Mouse (Mus musculus): ENCODE measurements at regions not wholly inside any gene's neighbourhood (a gene's known extent, or its start where the extent isn't known, plus 50 kb on each side); places are given as distances from the start of the nearest gene placed in this dataset.
A peak's percentile ranks its signal among the peaks of the same experiment; 100 is the strongest.
"Not testable (repeated sequence)": the region's sequence is repeated elsewhere in the genome, so short reads cannot be mapped to it uniquely, and the experiment has no call there.

DNA sequence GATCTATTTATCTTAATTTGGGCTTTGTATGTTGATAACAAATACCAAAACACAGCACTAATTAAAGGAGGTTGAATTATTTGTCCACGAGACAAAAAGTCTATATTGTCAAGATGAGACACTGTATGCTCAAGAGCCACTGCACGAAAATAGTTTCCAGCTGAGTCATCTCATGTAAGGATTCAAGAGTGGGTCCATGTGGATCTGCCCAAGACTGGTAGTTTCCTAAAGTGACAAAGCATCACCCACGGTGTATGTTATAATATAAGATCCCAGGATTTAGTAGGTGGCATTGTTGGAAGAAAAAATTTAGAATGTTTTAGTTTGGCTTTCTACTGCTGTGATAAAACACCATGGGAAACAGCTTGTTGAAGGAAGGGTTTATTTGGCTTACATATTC lies 428.2 kb downstream of the Arl6ip6 start:
- no peak for DNase-seq (ENCODE audit: low spot score in 2 of 2)

DNA sequence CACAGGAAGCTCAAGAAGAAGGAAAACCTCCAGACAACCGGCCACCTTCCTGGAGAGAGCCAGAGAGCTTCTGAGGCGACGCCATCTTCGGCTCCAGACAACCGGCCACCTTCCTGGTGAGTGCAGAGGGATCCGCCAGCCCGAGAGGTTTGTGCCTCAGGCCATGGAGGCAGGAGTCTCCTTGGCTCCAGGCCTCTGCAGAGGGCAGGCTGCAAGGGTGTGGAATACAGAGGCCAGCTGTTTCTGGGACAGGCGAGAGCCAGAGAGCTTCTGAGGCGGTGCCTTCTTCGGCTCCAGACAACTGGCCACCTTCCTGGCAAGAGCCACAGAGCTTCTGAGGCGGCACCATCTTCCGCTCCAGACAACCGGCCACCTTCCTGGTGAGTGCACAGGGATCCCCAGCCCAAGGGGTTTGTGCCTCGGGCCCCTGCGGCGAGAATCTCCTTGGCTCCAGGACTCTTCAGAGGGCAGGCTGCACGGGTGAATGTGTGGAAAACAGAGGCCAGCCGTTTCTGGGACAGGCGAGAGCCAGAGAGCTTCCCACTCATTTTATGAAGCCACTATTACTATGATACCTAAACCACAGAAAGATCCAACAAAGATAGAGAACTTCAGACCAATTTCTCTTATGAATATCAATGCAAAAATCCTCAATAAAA lies 441.4 kb downstream of the Arl6ip6 start:
- DNase-seq (ENCODE audit: low spot score in 2 of 2): not testable (repeated sequence)

DNA sequence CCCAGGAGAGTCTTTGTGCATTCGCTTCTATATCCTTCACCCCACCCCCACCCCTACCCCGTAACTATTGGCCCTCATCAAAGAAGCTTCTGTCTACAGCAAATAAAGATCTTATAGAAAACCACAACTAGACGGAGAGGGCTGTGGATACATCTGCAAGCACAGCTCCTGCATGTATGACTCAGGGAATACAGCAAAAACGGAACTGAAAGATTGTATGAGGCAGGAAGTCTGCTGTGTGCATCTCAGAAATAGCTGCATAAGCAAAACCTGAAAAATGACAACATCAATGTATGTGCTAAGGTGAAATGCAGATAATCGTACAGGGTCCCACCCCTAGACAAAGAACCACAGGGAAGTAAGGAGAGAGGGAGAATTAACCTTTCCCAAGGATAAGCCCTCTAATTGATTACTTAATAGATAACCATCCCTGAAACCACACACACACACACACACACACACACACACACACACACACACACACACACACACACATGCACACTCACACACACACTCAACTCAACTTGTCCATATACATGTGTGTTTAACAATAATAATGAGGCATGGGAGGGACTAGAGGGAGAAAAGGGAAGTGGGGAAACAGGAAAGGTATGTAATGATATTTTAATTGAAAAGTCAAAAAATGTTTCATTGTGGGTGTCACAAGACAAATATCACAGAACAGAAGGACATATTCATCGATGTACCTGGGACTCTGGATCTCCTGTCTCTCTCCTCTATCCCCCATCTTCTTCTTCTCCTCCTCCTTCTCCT lies 416.6 kb downstream of the Rprm start:
- DNase-seq (ENCODE audit: low spot score in 2 of 2): no peak

DNA sequence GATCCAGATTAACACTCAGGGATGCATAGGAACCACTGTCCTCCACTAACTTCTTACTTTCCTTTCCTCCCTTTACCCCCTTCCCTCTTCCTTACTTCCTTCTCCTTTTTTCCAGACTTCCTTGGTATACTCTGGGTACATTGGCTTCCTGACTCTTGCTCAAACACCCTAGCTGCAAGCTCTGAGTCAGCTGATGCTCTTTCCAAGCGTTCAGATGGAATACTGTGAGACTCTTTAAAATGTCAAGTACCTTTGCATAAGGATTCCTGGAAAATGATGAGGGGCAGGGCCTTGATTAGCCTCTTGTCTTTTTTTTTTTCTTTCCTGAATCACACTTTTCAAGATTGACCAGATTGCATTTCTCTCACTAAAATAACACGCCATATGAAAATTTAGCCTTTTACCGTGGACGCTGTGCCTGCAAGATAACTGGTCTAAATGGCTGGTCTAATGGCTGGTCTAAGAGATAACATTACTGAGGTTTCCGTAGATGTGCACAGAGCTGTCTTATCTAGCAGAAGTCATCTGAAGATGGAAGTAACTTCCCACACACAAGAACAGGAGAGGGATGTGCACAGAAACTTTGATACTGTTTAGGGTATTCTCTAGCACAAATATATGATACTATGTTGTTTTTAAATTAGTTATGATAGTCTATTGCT lies 404.9 kb downstream of the Rprm start:
- no peak for DNase-seq (ENCODE audit: low spot score in 2 of 2)

DNA sequence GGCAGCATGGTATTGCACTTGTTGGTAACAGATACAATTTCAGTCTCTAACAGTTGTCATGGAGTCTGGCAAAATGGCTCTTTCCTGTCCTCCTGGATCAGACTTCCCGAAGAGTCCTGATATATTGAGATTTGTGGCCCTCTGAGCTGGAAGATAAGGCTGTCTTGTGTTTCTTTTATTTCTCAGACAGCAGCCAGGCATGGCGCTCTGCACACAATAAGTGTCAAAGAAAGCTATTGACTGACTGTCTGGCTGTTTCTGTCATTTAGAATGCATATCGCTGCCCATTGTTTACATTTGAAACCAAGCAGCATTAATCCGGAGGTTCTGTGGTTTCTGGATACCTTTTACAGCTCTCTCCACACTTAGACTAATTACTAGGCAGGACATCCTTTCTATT lies 402.8 kb downstream of the Rprm start:
- DNase-seq (ENCODE audit: low spot score in 2 of 2): no peak

DNA sequence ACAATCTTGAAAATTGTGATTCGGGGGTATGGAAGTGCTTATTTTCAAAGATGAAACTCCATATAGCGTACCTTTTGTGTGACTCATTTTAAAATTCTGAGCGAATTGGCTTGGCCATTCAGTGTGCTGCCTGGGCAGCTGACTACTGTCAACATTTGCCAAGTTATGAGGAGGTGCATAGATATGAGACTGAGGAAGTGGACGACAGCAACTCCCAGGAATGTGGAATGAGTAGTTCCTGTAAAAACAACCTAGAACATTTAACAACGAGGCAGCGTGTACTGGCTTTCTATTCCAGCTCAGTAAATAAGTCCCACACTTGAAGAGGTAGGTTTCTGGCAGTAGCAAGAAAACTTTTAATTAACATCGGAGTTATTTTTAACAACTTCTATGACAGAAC lies 398.1 kb downstream of the Rprm start:
- DNase-seq (ENCODE audit: low spot score in 2 of 2): no peak

DNA sequence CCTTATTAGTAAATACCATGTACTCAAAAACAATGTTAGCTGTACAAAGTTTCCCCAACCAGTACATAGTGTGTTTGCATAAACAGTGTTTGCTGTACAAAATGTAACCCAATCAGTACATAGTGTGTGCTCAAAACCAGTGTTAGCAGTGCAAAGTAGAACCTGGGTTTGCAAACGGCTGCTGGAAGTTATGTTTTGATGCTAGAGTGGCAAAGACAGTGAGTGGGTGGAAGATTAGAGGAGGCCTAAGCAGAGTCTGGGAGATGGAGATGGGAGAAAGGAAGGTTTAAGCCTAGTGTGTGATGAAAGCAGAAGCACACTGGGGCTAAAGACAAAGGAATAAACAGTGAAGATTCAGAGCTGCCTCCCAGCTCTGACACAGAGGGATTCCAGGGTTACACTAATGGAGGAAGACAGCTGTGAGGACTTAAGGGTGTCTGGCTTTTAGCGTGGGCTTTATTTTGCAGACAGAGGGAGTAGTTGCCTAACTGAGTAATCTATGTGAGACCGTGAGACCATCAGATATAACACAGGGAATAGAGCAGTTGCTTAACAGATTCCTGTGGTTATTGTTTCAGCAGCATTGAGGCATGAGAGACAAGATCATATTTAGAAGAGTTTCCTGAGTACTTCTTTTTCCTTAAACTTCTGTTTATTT lies 396.0 kb downstream of the Rprm start:
- no peak for DNase-seq (ENCODE audit: low spot score in 2 of 2)

DNA sequence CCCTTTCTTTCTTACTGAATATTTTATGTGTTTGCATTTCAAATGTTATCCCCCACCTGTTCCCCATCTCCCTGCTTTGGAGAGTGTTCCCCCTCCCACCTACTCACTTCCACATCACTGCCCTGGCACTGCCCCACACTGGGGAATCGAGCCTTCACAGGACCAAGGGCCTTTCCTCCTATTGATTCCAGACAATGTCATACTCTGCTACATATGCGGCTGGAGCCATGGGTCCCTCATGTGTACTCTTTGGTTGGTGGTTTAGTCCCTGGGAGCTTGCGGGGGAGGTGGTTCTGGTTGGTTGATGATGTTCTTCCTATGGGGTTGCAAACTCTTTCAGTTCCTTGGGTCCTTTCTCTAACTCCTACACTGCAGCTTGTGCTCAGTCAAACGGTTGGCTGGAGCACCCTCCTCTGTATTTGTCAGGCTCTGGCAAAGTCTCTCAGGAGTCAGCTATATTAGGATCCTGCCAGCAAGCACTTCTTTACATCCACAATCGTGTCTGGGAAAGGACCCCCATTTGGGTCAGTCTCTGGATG lies 393.7 kb downstream of the Rprm start:
- DNase-seq (ENCODE audit: low spot score in 2 of 2): no peak

DNA sequence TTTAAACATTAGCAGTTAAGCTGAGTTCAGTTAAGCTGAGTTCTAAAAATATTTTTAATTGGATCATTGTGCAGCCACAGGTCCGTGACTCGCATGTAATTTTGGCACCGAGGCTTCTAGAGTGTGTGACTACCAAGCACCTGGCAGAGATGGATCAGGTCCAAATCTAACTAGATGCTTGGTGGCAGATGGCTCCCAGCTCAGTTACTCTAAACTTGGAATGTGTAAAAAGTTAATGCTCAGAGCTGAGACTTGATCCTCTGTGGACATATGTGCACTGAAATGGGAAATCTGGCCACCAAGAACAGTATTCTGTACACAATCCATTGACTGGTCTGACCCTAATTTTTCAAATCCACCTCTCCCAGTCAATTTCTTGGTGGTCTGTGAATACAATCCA lies 374.1 kb downstream of the Rprm start:
- DNase-seq (ENCODE audit: low spot score in 2 of 2): peak; percentile 78 to 85

DNA sequence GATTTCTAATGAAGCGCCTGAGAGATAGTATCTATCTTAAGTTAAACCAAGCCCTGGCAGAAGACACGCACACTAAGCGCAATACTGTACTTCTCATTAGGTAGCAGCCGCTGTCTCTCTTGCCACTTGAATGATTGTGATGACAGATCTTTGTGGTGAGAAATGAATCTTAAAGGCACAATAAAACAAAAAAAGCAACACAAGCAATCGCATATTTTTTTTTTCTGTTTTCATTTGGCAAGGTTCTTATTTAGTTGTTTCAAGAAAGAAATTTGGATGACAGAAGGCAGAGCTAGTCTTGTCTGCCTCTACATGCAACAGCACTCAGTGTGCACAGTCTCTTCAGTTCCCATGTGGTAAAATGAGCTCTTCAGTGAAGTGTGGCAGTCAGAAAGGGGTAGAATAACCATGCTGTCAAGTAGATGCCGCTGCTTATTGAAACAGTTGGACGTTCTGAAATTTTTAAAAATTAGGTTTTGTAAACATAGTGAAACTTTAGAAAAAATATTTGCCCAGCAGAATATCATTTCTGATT lies 372.2 kb downstream of the Rprm start:
- no peak for DNase-seq (ENCODE audit: low spot score in 2 of 2)

DNA sequence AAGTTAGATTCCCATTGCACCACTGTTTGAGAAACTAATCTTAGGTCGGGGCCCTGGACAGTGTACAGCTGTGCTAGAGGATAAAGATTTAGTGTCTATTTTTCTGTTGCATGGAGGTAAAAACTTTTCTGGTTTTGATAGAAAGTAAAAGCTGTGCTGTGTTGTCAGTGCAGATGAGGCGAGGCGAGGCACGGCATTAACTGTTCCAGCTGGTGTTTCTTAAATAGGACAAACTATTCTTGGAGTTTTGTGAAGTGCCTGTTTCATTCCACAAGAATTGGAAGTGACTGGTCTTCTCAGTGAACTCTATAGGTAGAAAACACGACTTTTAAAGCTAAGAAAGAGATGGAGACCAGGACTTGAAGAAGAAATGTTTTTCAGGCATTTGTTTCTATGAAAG lies 370.3 kb downstream of the Rprm start:
- DNase-seq (ENCODE audit: low spot score in 2 of 2): no peak

DNA sequence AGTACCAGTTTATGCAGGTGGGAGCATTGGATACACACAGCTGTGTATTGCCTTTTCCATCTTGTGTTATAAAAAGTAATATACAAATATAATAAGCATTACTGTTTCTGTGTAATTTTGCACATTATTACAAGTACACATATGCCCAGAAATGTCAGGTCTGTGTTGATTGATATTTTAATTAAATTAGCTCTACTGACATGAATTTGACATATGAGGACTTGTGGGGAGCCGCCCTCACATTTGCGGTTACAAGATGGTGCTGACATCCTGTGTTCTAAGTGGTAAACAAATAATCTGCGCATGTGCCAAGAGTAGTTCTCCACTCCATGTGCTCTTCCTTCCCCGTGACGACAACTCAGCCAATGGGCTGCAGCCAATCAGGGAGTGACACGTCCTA lies 362.1 kb downstream of the Rprm start:
- no peak for DNase-seq (ENCODE audit: low spot score in 2 of 2)

DNA sequence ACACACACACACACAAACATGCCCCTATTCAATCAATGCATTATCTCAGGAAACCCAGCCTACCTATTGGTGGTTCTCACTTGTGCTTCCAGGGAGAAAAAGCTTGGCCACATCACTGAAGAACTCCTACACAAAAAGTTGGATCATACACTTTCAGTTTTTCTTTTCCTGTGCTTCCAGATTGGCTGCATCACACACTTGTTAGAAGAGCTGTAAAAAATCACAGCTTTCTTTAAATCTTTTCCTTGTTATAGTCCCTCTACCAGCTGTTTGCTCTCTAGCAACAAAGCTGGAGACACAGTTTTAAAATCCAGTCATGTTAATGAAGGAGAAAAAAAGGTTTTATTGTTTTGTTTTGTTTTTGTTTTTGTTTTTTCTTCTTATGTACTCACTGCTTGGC lies 356.7 kb downstream of the Rprm start:
- DNase-seq (ENCODE audit: low spot score in 2 of 2): no peak

DNA sequence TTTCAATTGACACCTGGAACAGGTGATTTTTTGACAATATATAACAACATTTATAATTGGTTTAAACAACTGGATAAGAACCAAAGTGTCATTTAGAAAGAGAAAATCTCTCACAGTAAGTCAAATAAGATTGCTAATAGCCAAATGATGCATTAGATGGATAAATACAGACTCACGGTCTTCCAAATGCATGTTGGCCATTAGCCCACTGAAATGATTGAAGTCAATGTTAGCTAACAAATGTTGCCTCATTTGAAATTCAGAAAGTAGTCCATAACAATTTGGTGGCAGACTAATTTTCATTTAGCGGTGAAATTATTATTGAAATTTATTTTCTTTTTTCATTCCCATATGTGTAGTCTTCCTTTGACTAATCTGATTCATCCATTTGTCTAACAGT lies 354.9 kb downstream of the Rprm start:
- no peak for DNase-seq (ENCODE audit: low spot score in 2 of 2)

DNA sequence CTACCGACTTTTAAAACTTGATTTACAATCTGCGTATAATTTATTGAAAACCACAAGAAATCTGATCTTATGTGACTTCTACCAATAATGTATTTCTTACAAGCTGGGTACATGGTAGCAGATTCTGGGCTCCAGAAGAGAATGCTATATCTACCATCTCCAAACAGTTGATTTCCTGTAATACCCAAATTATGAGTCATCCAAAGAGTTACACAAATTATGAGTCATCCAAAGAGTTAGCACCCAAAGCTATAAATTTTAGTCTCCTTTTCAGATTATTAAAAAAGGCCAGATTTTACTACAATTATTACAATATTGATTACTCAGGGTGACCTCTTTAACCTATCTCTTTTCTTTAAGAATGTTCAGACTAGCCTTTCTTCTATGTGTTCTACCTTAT lies 321.9 kb downstream of the Rprm start:
- no peak for DNase-seq (ENCODE audit: low spot score in 2 of 2)

DNA sequence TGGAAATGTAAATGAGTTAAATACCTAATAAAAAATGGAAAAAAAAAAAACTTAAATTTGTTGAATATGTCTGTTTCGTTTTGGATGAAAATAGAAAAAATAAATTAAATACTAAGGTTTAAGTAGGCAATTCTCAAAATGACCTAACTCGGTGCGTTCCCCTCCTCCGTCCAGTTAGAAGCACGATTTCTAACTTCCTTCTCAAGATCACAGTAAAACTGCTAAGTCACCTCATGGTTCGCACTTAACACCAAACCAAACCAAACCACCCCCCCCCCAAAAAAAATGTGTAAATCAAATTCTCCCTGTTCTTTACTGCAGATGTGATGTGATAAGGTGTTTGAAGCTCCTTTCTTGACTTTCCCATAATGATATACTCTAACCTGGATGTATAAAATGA lies 303.3 kb downstream of the Rprm start:
- not testable (repeated sequence) for DNase-seq (ENCODE audit: low spot score in 2 of 2)

DNA sequence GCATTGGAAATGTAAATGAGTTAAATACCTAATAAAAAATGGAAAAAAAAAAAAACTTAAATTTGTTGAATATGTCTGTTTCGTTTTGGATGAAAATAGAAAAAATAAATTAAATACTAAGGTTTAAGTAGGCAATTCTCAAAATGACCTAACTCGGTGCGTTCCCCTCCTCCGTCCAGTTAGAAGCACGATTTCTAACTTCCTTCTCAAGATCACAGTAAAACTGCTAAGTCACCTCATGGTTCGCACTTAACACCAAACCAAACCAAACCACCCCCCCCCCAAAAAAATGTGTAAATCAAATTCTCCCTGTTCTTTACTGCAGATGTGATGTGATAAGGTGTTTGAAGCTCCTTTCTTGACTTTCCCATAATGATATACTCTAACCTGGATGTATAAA lies 296.8 kb downstream of the Rprm start:
- not testable (repeated sequence) for DNase-seq (ENCODE audit: low spot score in 2 of 2)

DNA sequence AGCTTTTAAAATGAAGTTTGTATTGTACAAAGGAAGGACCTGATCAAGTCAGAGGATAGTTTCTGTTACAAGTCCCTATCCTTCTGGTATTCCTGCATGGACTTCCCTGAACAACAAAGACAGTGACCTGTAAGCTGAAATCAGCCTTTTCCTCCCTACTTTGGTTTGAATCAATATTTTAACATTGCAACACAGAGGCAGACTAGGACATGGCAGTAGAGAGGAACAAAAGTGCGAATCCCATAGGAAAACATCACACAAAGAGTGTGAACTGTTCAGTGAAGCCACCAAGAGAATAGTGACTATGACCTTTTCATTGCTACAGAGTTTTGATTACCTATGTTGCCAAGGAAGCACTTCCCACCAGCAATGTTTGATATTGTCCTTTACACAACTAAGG lies 288.7 kb downstream of the Rprm start:
- DNase-seq (ENCODE audit: low spot score in 2 of 2): no peak

DNA sequence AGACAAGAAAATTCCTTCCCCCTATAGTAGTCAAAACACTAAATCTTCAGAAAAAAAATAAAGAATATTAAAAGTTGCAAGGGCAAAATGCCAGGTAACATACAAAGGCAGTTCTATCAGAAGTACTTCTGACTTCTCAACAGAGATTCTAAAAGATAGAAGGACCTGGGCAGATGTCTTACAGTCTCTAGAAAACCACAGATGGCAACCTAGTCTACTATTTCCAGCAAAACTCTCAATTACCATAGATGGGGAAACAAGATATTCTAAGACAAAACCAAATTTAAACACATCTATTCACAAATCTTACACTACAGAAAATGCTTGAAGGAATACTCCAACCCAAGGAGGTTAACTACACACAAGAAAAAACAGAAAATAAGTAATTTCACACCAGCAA lies 281.7 kb downstream of the Rprm start:
- DNase-seq (ENCODE audit: low spot score in 2 of 2): no peak

DNA sequence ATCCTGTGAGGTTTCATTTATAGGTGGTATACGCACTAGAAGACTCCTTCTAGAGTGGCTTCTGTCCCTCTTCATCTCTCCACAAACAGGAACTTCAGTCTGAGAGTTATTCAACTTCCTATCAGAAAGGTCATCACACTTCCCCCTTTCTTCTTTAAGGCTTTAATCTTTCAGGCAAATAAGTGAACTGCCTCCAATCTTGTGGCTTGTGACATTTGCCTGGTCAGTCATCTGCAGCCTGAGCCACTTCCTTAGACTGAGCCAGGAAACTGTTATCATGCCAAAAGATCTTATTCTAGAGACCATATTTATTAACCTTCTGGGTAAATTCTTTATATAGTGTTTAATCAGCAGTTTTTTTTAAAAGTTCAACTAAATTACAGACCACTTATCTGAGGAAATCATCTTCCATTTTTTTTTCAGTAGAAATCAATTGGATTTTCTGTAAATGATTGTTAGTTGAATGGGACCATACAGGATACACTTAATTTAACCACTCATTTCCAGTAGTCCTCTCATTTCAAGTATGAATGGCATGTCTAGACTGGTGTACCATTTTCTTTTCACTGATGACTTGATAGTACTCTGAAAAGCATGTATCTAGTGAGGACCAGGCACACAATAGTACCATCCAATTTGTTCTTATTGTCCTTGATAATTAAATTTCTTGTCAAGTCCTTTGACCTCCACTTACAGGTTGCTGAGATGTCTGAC lies 234.4 kb downstream of the Rprm start:
- DNase-seq (ENCODE audit: low spot score in 2 of 2): no peak

Measured in layer of hippocampus, adult 8-10 months (tissue).